Mouse (Mus musculus) kidney, adult 2 months (tissue): ENCODE results near the gene B4galnt2. TPM values are rescaled to one million over a fixed set of nuclear protein-coding genes. Genes with fewer than 3 reads are reported as not detected.
A peak's percentile ranks its signal among the peaks of the same experiment; 100 is the strongest.

Experiments
- DNase-seq: peaks from one replicate; pipeline ENCODE4 v3.0.0; 2021
- H3K27ac ChIP-seq: fragments of 200-500 bp; 2 replicates; pipeline ENCODE4 v1.5.1; 2012; ENCODE audit warnings: low read depth, low read length, control low read depth, inconsistent platforms; ENCODE audit not compliant: insufficient read depth
- H3K27me3 ChIP-seq: fragments of 200-500 bp; replicated peaks from 2 replicates; pipeline ENCODE4 v1.6.1; 2012; ENCODE audit warnings: mild to moderate bottlenecking, moderate library complexity, low read length, inconsistent platforms; ENCODE audit not compliant: control insufficient read depth, insufficient read depth
- H3K36me3 ChIP-seq: fragments of 200-500 bp; 2 replicates; pipeline ENCODE4 v1.6.1; 2012; ENCODE audit warnings: mild to moderate bottlenecking, moderate library complexity, low read length, inconsistent platforms; ENCODE audit not compliant: control insufficient read depth, insufficient read depth
- H3K4me1 ChIP-seq: fragments of 200-500 bp; 2 replicates; pipeline ENCODE4 v1.6.1; 2011; ENCODE audit warnings: low read length; ENCODE audit not compliant: control insufficient read depth, insufficient read depth
- H3K4me3 ChIP-seq: fragments of 200-500 bp; 2 replicates; pipeline ENCODE4 v1.5.1; 2011; ENCODE audit warnings: mild to moderate bottlenecking, low read depth, low read length, control low read depth; ENCODE audit not compliant: insufficient read depth
- CTCF ChIP-seq: fragments of 200-500 bp; conservative IDR thresholded peaks from 2 replicates; pipeline ENCODE4 v1.5.1; 2011; ENCODE audit warnings: low read depth, mild to moderate bottlenecking, control low read depth, low read length, moderate library complexity, mixed read lengths; ENCODE audit not compliant: insufficient read depth, insufficient read length
- POLR2A ChIP-seq: fragments of 200-500 bp; IDR thresholded peaks from one replicate; pipeline ENCODE4 v1.6.1; 2011; ENCODE audit warnings: low read depth, low read length, control low read depth
- WGBS: fragments of 180-500 bp; shearing (Covaris S2); methylation state at CpG from one replicate; pipeline ENCODE4 v1.1.7; 2018; 5-methylcytosine and 5-hydroxymethylcytosine counted together
- polyA plus RNA-seq: library from polyadenylated mRNA; depleted of rRNA; stranded (reverse); fragments of >200 nt; gene quantifications from 2 replicates; pipeline ENCODE4 v1.2.3, GENCODE M21; 2012

The B4galnt2 gene
- polyA plus RNA-seq, 1 experiment: 0.38 TPM

DNA sequence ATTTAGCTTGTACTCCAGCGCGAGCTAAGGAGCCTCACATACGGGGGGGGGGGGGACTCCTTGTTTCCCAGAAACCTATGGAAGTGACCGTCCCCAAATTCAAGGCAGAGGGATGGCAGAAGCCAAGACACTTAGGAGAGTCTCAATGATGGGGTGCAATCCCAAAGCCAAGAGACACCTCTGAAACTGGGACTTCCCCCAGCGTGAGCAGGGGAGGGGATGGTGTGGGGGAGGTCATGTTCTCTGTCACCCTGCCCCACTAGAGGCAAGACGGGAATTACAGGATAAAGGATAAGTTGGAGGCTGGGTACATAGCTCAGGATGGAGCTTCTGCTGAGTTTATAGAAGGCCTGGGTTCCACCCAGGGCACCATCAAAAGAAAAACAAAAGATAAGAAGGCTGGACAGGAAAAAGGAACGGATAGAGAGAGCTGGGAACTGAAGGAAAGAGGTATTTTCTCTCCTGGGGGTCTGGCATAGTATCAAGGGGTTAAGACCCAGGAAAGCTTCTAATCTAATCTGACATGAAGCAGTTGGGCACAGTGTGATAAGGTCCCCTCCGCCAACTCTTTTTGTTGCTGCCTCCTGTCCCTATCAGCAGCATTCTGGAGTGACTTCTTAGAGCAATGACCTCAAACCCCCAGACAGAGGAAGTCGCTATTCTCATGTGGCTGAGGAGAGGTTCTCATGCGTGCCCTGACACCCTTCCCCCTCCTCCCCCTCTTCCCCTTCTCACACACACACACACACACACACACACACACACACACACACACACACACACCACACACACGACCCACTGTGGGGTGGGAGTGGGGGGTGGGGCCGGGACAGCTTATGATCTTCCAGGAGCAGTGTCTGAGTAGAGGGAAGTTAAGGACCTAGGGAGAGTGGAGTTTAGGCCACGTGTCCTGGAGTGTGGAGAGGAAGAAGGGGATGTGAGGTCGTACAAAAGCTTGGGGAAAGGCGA lies 79.7 kb downstream of the B4galnt2 start:
- Histone ChIP-seq H3K27me3 (no peaks in the 10 kb centered on the region), H3K4me3 (no peak overlapping the region), H3K4me1 (peaks cover 7% of the 10 kb centered on the region; the same call in 1 of the 2 replicates), H3K27ac (peak overlapping the region; percentile 65), H3K36me3 (no peaks in the 10 kb centered on the region)
- peak; percentile 48 for DNase-seq
- TF ChIP-seq POLR2A: no peak
- TF ChIP-seq CTCF: no peak
- WGBS: 34% methylated on average over 15 of the region's 15 CpGs

DNA sequence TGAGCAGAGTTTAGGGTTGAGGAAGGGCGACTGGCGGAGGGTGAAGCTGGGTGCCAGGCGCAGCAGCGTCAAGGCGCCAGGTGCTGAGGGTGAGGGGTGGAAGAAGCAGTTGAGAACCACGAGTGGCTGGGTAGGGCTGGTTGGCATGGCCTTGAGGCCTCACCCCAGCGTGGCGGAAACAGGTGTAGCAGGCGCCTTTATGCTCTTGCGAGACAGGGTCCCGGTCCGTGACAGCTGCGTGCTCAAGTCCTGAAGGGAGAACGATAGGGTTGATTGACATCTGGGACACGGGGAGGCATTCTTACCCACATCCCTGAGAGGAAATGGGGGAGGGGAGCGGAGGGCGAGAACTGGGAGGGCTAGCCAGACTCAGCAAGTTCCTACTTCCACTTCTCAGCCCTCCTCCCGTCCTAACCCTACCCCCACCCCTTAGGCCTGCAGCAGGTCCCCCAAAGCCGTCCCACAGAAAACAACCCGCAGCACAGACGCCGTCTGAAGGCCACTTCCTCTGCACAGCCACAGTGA lies 80.5 kb downstream of the B4galnt2 start:
- 24% methylated on average over 22 of the region's 22 CpGs for WGBS
- peak; percentile 60 for DNase-seq
- H3K27ac ChIP-seq: 0 out of 2 replicates have a peak overlapping the region, but pooled peaks have one; percentile 0

DNA sequence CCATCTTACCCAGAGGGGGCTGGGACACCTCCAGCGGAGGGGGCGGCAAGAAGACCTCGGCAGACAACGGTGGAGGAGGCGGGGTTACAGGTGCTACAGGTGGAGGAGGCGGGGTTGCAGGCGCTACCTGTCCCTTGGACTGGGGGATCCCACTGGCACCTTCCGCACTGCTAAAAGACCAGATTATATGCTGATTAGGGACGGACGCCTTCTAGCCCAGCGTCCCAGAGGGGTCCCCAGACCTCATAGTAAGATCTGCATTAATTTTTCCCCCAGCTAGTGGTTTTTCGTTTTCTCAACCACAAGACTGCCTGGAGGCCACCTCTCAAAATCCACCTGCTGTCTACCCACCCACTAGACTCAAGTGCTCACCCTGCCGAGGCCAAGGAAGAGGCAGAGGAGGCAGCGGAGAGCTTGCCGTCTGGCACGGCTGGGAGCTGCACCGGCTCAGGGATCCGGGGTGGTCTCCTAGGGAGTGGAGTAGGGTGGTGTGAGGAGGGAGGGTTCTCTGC lies 81.0 kb downstream of the B4galnt2 start:
- Histone ChIP-seq H3K27ac (0 out of 2 replicates have a peak overlapping the region, but pooled peaks have one; percentile 0), H3K4me3 (no peak overlapping the region), H3K27me3 (no peaks in the 10 kb centered on the region), H3K36me3 (no peaks in the 10 kb centered on the region), H3K4me1 (peaks cover 7% of the 10 kb centered on the region; the same call in 1 of the 2 replicates)
- TF ChIP-seq POLR2A (no peak), CTCF (no peak)
- no peak for DNase-seq
- 39% methylated on average over 18 of the region's 18 CpGs for WGBS

More for the DNA sequence above, 80.5 kb downstream of the B4galnt2 start:
- Histone ChIP-seq H3K27me3 (no peaks in the 10 kb centered on the region), H3K4me1 (peaks cover 7% of the 10 kb centered on the region; the same call in 1 of the 2 replicates), H3K36me3 (no peaks in the 10 kb centered on the region), H3K4me3 (no peak overlapping the region)
- TF ChIP-seq POLR2A (no peak), CTCF (no peak)

DNA sequence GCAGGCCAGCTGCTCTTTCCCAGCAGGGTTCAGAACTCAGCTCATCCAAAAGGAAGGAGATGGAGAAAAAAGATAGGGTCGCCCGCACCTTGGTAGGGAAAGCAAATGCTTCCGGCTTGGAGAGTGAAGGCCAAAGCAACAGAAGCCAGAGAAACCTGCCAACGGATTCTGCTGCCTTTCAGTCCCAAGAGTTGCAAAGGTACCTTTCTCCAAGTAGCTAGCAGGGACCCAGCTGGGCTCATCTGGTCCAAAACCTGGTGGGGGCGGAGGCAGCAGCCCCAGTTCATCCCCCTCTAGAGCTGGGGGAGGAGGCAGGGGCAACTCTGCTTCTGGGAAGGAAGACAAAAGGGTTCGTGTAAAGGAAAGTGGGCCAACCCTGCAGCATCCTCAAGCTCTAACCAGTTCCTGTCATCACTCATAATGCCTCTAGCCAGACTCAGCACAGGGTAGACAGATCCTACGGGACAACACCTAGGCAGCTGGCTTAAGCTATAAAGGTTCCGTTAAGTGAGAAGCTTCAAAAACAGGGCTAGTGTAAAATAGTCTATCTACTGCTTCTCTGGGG lies 81.6 kb downstream of the B4galnt2 start:
- H3K4me1 ChIP-seq: peaks cover 7% of the 10 kb centered on the region; the same call in 1 of the 2 replicates
- H3K36me3 ChIP-seq: no peaks in the 10 kb centered on the region
- H3K27ac ChIP-seq: no peak overlapping the region
- H3K27me3 ChIP-seq: no peaks in the 10 kb centered on the region
- DNase-seq: no peak
- TF ChIP-seq POLR2A (no peak), CTCF (no peak)
- no peak overlapping the region for H3K4me3 ChIP-seq
- 60% methylated on average over 8 of the region's 8 CpGs for WGBS

DNA sequence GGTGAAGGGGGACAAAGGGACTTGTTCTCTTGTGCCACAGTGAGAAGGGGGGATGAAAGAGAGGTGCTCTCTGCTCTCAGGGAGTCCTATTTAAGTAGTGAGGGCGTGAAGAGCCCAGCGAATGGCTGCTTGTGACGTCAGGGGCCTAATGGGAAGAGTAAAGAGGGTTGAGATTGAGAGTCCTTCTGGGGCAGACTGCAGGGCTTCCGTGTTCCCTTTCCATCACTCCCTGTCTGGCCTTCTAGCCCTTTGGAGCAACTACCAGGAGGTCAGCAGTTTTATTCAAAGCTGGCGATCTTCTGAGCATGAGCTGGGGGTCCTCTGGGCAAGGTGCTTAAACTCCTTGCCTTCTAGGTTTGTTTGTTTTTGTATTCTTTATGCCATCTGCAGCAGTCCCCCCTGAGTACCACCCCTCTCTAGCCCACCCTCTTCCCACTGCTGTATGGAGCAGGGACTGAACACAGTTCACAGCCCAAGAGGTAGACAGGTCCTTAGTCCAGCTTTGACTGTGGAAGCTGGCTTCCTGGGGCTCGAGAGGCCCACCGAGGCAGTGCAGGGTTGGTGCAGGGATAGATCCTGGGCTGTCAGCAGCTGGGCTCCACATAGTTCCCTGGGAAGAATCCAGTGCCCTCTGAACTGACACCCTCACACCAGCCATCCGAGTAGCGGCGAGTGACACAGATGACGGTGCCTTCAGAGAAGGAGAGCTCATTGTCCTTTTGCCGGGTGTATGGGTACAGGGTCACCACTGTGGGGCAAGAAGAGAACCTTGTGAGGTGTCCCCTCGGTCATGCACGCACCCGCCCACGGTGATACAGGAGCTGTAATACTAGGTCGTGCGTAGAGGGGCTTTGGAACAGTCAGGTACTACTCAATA lies 82.3 kb downstream of the B4galnt2 start:
- WGBS: 72% methylated on average over 18 of the region's 18 CpGs
- H3K27ac ChIP-seq: no peak overlapping the region
- no peak for DNase-seq

DNA sequence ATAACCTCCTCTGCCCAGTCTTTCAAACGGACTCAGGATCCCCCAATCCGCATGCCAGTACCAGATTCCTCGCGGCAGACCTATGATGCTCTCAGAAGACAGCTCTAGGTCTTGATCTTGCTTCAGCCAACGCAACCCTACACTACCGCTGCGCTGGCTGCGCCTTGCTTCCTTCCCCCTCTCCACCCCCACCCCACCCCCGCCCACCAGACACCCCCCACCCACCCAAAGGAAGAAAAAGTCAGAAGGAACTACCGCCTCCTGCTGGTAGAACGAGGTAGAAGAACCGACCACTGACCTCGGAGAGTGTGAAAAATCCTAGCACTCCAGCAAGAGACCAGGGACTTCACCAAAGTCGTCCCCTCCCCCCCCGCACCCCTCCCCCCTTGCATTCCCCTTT lies 83.0 kb downstream of the B4galnt2 start:
- WGBS: 22% methylated on average over 15 of the region's 15 CpGs
- TF ChIP-seq POLR2A (no peak), CTCF (no peak)
- Histone ChIP-seq H3K27ac (no peak overlapping the region), H3K4me1 (0 out of 2 replicates have a peak, but pooled peaks cover 4% of the 10 kb centered on the region), H3K4me3 (no peak overlapping the region), H3K27me3 (no peaks in the 10 kb centered on the region), H3K36me3 (no peaks in the 10 kb centered on the region)
- no peak for DNase-seq

More for the DNA sequence above, 82.3 kb downstream of the B4galnt2 start:
- peaks cover 7% of the 10 kb centered on the region; the same call in 1 of the 2 replicates for H3K4me1 ChIP-seq
- TF ChIP-seq CTCF: no peak
- no peak for TF ChIP-seq POLR2A
- H3K27me3 ChIP-seq: no peaks in the 10 kb centered on the region
- no peaks in the 10 kb centered on the region for H3K36me3 ChIP-seq
- H3K4me3 ChIP-seq: no peak overlapping the region
